Mouse (Mus musculus) embryonic facial prominence, embryonic 11.5 days (tissue): Measurements from ENCODE around the gene Tet3. TPM values are rescaled to one million over a fixed set of nuclear protein-coding genes. Genes with fewer than 3 reads are reported as not detected.

Experiments
- ATAC-seq: fragments of 200-750 bp; cut with Nextera tagmentation; replicated peaks from 2 replicates; pipeline ENCODE4 v1.8.0; 2017; ENCODE audit warnings: low read depth; ENCODE audit not compliant: insufficient number of reproducible peaks, low FRiP score, low TSS enrichment
- DNase-seq: peaks from one replicate; pipeline ENCODE4 v3.0.0-alpha.2; 2015; ENCODE audit warnings: low spot score
- H3K27ac ChIP-seq: fragments of 300-500 bp; sonication (generic); replicated peaks from 2 replicates; pipeline ENCODE4 v1.5.1; 2014; ENCODE audit warnings: mild to moderate bottlenecking, low read depth, low read length, control low read depth
- H3K27me3 ChIP-seq: fragments of 300-500 bp; sonication (generic); 2 replicates; pipeline ENCODE4 v1.6.1; 2014; ENCODE audit warnings: mild to moderate bottlenecking, low read length, moderate library complexity, mixed read lengths; ENCODE audit not compliant: control insufficient read depth, insufficient read depth
- H3K36me3 ChIP-seq: fragments of 300-500 bp; sonication (generic); replicated peaks from 2 replicates; pipeline ENCODE4 v1.6.1; 2014; ENCODE audit warnings: low read depth, mild to moderate bottlenecking, low read length, moderate library complexity, mixed read lengths; ENCODE audit not compliant: control insufficient read depth, insufficient read depth
- H3K4me1 ChIP-seq: fragments of 300-500 bp; sonication (generic); 2 replicates; pipeline ENCODE4 v1.6.1; 2014; ENCODE audit warnings: low read length, mixed read lengths; ENCODE audit not compliant: control insufficient read depth, insufficient read depth
- H3K4me2 ChIP-seq: fragments of 300-500 bp; sonication (generic); 2 replicates; pipeline ENCODE4 v1.6.1; 2014; ENCODE audit warnings: low read depth, mild to moderate bottlenecking, control low read depth, low read length, moderate library complexity
- H3K4me3 ChIP-seq: fragments of 300-500 bp; sonication (generic); 2 replicates; pipeline ENCODE4 v1.5.1; 2014; ENCODE audit warnings: low read depth, low read length, control low read depth
- H3K9ac ChIP-seq: fragments of 300-500 bp; sonication (generic); replicated peaks from 2 replicates; pipeline ENCODE4 v1.6.1; 2014; ENCODE audit warnings: mild to moderate bottlenecking, control low read depth, low read length
- H3K9me3 ChIP-seq: fragments of 300-500 bp; sonication (generic); replicated peaks from 2 replicates; pipeline ENCODE4 v1.6.1; 2016; ENCODE audit warnings: mild to moderate bottlenecking, low read length, inconsistent platforms, mixed read lengths; ENCODE audit not compliant: control insufficient read depth
- WGBS: fragments of 180-500 bp; shearing (Covaris S2); extraction: QIAGEN DNeasy Blood & Tissue Kit; methylation state at CpG from one replicate; pipeline ENCODE4 v1.1.7; 2014; 5-methylcytosine and 5-hydroxymethylcytosine counted together
- polyA plus RNA-seq: library from polyadenylated mRNA; unstranded; fragments of >200 nt; fragmentation: Nextera tagmentation; extraction: Ambion mirVana; gene quantifications from 2 replicates; pipeline ENCODE4 v1.2.1, GENCODE M21; 2014

Tet3 gene
- polyA plus RNA-seq, 1 experiment from 2014 or later = 24.3 TPM

DNA sequence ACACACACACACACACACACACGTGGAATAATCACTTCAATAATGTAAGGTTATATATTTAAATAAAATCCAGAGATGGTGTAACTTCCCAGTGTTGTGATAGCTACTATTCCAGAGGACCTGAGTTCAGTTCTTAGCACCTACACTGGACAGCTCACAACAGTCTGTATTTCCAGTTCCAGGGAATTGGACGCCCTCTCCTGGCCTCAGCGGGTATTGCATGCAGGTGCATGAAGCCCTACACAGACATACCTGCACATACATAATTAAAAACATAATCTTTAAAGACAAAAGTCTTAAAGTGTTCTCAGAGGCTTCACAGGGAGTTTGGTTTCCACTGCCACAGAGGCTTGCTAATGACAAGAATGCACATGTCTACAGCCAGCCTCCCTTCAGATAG is 41.6 kb upstream of the Tet3 start:
- H3K36me3 ChIP-seq = no peaks in the 10 kb centered on the region
- no peak overlapping the region for H3K27ac ChIP-seq
- H3K9ac ChIP-seq = no peak overlapping the region
- H3K4me1 ChIP-seq = no peaks in the 10 kb centered on the region
- no peaks in the 10 kb centered on the region for H3K27me3 ChIP-seq
- H3K9me3 ChIP-seq = no peaks in the 10 kb centered on the region
- ATAC-seq (no peak), DNase-seq (no peak)
- WGBS = 61% methylated on average over 3 of the region's 3 CpGs
- H3K4me2 ChIP-seq = no peak overlapping the region
- H3K4me3 ChIP-seq = no peak overlapping the region

DNA sequence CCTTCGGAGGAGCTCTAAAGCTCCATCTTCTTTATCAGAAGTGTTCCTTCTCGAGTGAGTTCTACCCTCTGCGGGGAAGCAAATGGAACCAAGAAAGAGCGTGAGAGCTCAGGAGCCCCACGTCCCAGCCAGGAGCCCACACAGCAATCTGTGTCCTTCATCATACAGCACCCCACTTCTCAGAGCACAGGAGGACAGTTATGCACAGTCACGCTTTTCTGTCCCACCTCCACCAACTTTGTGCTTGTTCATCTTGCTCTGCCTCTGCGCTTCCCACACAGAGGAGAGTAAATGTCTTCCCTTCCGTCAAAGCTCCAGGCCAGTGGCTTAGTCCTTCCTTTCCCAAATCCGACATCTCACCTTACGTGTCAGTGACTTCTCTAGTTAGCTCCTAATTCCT is 40.2 kb upstream of the Tet3 start:
- Histone ChIP-seq H3K9me3 (no peaks in the 10 kb centered on the region), H3K9ac (no peak overlapping the region), H3K36me3 (no peaks in the 10 kb centered on the region), H3K4me3 (no peak overlapping the region), H3K4me2 (no peak overlapping the region), H3K27me3 (no peaks in the 10 kb centered on the region), H3K4me1 (no peaks in the 10 kb centered on the region), H3K27ac (no peak overlapping the region)
- DNase-seq (no peak), ATAC-seq (no peak)
- WGBS = 94% methylated on average over 10 of the region's 10 CpGs

DNA sequence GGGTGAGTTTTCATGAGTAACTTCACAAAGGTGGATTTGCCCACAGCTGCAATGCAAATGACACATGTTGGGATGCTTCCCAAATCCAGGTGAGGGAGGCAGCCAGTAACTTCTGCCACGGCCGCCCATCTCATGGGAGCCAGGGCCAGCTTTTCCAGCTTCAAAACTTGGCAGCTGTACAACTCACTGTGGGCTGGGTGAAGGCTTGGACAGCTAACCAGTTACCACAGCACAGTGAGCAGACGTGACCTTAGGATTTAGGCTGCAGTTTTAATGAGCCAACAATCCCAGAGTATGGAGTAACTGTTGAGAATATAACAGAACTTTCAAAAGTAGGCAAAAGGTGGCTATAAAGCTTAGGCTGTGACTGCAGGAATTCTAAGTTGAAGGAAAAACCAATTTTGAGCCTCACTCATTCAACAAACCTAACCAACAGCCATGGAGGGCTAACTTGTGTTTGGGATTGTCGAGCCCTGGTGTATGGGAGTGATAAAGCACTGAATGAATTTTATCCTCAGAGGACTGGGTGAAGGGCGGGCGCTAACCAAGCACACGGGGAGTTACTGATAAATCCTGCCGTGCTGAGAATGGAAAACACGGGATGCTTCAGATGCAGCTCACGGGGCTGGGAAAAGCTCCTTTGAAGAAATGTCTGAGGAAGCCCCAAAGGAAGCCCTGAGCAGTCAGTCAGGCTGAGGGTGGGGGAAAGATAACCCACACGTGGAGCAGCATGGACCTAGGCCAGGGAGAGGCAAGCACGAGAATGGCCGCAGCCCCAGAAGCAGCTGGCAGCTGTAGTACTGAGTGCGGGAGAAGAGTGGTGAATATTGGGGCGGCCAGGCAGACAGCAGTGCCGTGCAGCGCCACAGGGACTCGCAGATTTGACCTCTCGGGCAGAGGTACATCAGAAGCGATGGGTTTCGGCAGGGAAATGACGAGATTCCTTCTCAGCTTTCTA is 38.1 kb upstream of the Tet3 start:
- Histone ChIP-seq H3K9ac (no peak overlapping the region), H3K4me2 (no peak overlapping the region), H3K4me1 (no peaks in the 10 kb centered on the region), H3K36me3 (no peaks in the 10 kb centered on the region), H3K27me3 (no peaks in the 10 kb centered on the region), H3K4me3 (no peak overlapping the region), H3K27ac (no peak overlapping the region), H3K9me3 (no peaks in the 10 kb centered on the region)
- ATAC-seq (no peak), DNase-seq (no peak)
- WGBS = 89% methylated on average over 22 of the region's 22 CpGs

DNA sequence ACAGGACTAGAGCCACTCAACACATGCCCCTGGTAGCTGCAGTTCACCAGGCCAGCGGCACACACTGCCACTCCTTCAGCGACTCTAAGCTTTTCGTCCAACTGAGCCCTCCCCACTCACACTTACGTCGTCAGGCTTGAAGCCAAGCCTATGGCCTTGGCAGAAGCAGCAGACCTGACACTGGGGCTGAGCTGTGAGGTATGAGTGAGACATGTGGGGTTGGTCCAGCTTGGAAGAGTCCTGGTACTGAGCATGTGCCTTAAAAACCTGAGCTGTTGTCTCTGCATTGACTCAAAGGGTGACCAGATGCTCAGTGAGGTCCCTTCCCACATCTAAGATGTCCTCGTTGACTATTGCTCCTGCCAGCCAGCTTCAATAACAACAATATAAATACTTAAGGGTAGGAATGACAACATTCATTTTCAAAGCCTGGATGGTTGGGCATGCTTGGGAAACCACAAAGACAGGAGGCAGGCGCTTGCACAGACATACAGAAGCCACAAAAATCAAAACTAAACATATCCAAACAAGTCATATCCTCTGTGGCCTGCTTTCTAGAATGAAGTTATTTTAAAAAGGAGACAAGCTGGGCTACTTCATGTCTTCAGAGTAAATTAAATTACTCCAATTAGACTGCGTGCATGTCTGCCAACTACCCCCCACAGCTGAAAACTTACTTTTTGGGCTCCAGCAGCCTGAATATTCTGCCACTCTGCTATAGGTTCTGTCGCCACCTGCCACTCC is 37.3 kb upstream of the Tet3 start:
- no peak overlapping the region for H3K4me3 ChIP-seq

DNA sequence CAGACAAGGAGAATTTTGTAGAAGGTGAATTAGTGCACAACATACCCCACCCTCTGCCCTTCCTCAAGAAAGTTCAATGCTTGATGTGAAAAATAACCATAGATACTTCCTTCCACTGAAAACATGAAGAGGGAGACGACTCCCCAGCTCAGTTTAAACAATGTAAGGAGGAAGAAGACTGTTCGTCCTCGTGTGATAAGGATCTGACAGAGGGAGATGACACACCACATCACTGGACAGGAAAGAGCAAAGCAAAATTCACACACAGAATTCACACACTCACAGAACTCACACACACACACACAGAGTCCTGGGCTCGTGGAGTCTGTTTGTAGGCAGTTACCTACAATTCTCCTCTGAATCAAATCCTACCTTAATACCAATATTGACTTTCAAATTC is 31.7 kb upstream of the Tet3 start:
- 79% methylated on average over 4 of the region's 4 CpGs for WGBS
- Histone ChIP-seq H3K4me2 (no peak overlapping the region), H3K4me1 (no peaks in the 10 kb centered on the region), H3K27me3 (no peaks in the 10 kb centered on the region), H3K36me3 (no peaks in the 10 kb centered on the region), H3K4me3 (no peak overlapping the region), H3K9me3 (no peaks in the 10 kb centered on the region), H3K27ac (no peak overlapping the region), H3K9ac (no peak overlapping the region)
- no peak for ATAC-seq
- DNase-seq = no peak

More for the DNA sequence above, 37.3 kb upstream of the Tet3 start:
- Histone ChIP-seq H3K36me3 (no peaks in the 10 kb centered on the region), H3K27me3 (no peaks in the 10 kb centered on the region), H3K9ac (no peak overlapping the region), H3K9me3 (no peaks in the 10 kb centered on the region), H3K27ac (no peak overlapping the region), H3K4me1 (no peaks in the 10 kb centered on the region), H3K4me2 (no peak overlapping the region)
- DNase-seq (no peak), ATAC-seq (no peak)
- WGBS = 89% methylated on average over 9 of the region's 9 CpGs

DNA sequence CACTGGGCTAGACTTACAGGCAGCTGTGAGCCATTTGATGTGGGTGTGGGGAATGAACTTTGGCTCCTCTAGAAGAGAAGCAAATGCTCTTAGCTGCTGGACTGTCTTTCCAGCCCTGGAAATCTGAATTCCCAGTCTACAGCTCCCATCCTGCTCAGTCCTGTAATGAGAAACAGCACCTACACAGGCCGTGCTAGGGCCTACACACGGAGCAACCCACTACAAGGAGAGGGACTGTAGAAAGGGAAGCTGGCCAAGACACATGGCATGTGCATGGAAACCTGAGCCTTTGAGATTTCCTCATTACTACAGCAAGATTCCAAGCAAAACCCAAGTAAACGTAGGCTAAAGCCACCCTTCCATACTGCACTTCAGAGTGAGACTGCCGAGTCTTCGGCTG is 29.3 kb upstream of the Tet3 start:
- DNase-seq (no peak), ATAC-seq (no peak)
- Histone ChIP-seq H3K27ac (no peak overlapping the region), H3K36me3 (no peaks in the 10 kb centered on the region), H3K9ac (no peak overlapping the region), H3K9me3 (no peaks in the 10 kb centered on the region), H3K4me1 (no peaks in the 10 kb centered on the region), H3K27me3 (no peaks in the 10 kb centered on the region), H3K4me2 (no peak overlapping the region), H3K4me3 (no peak overlapping the region)
- WGBS = 79% methylated on average over 5 of the region's 5 CpGs

DNA sequence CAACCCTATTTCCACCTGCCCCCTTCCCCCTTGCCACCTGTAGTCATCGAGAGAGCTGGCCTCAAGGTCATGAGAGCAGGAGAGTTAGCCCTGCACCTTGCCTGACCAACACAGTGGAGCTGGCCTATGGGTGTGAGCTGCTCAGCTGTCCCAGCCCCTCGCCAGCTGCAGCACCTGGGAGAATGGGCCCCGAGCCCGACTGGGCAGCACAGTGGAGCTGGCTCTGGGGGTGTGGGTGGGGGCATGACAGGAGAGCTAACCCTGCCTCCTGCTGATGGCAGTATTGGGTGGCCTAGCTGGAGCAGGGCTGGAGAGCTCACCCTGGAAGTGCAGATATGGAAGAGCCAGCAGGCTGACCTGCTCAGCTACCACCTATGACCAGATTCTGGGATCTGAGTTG is 28.4 kb upstream of the Tet3 start:
- Histone ChIP-seq H3K9me3 (no peaks in the 10 kb centered on the region), H3K4me2 (no peak overlapping the region), H3K4me1 (no peaks in the 10 kb centered on the region), H3K27me3 (no peaks in the 10 kb centered on the region), H3K9ac (no peak overlapping the region), H3K36me3 (no peaks in the 10 kb centered on the region), H3K4me3 (no peak overlapping the region), H3K27ac (no peak overlapping the region)
- WGBS = 97% methylated on average over 4 of the region's 4 CpGs
- no peak for ATAC-seq
- DNase-seq = no peak

DNA sequence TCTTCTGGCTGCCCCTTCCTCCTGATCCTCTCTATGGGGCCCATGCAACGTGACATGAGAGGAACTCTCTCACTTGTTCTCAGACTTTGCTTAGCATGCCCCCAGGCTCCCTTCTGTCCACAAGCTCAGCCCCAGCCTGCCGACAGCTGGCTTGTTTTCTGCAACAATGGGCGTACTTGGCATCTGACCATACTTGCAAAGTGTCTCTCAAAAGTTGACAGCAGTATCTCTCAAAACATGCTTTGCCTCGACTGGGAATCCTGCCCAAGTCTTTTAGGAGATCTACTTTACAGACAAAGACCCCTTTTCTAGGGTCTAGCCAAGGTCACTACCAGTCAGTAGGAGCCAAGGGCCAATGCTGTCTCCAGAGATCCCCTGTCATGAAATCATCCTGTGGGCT is 27.0 kb upstream of the Tet3 start:
- Histone ChIP-seq H3K4me2 (no peak overlapping the region), H3K9ac (no peak overlapping the region), H3K9me3 (no peaks in the 10 kb centered on the region), H3K36me3 (no peaks in the 10 kb centered on the region; the same call in 1 of the 2 replicates), H3K4me3 (no peak overlapping the region), H3K27me3 (no peaks in the 10 kb centered on the region), H3K4me1 (no peaks in the 10 kb centered on the region), H3K27ac (no peak overlapping the region)
- 61% methylated on average over 4 of the region's 4 CpGs for WGBS
- DNase-seq = no peak
- ATAC-seq = no peak
